Comparison of ENCODE assay signal across 9 mouse cellular contexts in the genomic region with DNA sequence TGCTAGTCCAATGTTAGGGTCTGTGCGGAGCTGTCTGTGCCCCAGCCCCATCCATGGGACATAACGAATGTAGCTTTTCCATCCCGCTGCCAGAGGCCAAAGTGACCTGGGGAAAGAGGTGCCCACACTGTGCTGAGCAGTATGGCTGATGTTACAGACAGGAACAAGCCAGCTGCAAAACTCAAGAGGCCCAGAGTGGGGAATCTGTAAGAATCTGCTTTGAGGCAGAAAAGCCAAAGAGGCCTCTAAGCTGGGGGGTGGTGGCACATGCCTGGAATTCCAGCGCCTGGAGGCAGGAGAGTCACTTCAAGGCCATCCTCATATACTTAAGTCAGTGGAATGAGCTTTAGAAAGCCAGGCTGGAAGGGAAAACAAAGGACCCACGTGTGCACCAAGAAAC. TPM values are rescaled to one million over a fixed set of nuclear protein-coding genes. Genes with fewer than 3 reads are reported as not detected.
DNase-seq lines count a peak whose midpoint lies in the region; ATAC-seq lines count a peak whose summit lies in the region.
"Had no signal": no experiment of that assay in that cellular context is flagged by ENCODE, and none has a peak within 500 bp of the region (broad histone marks: within the 10 kb centered on the region; RNA-seq: fewer than 3 reads in every experiment).

No protein-coding gene starts in this region.

- peak overlapping the region; percentile 62 for H3K9ac ChIP-seq in heart, embryonic 13.5 days
- H3K9ac ChIP-seq in forebrain, embryonic 14.5 days (ENCODE audit: low read length) = peak overlapping the region; percentile 32; the same call in 1 of the 2 replicates

- no peaks in the 10 kb centered on the region for H3K27me3 ChIP-seq in heart, embryonic 13.5 days (replicated peaks)
- H3K27me3 ChIP-seq in forebrain, embryonic 14.5 days (replicated peaks; ENCODE audit: control insufficient read depth, insufficient read depth, low read length) = no peaks in the 10 kb centered on the region

- H3K4me2 ChIP-seq in heart, embryonic 13.5 days = 0 out of 2 replicates have a peak overlapping the region, but pooled peaks have one; percentile 0
- no peak overlapping the region for H3K4me2 ChIP-seq in forebrain, embryonic 14.5 days (ENCODE audit: low read length)

- peak overlapping the region; percentile 91 for H3K27ac ChIP-seq in heart, embryonic 13.5 days (replicated peaks)
- peak overlapping the region; percentile 33; the same call in 1 of the 2 replicates for H3K27ac ChIP-seq in forebrain, embryonic 14.5 days (ENCODE audit: low read depth, low read length)

- no peak for DNase-seq in heart, postnatal 4 days
- peak; percentile 92 for DNase-seq in ES-CJ7 (ENCODE audit: low read depth, low spot score)
- no peak for DNase-seq in forebrain, embryonic 14.5 days (ENCODE audit: low spot score)
- peak; percentile 51 to 84 for DNase-seq in lung, postnatal 4 days
- DNase-seq in right cerebral cortex, adult 2 months (ENCODE audit: low spot score in 2 of 2) = no peak
- no peak for DNase-seq in B cell, adult 2 months
- no peak for DNase-seq in urinary bladder, postnatal 25 days (ENCODE audit: low spot score)
- DNase-seq: cerebellum, adult 11-12 months had no signal

- H3K9me3 ChIP-seq in heart, embryonic 13.5 days = no peaks in the 10 kb centered on the region
- no peaks in the 10 kb centered on the region for H3K9me3 ChIP-seq in forebrain, embryonic 14.5 days (replicated peaks; ENCODE audit: control insufficient read depth, low read length)

- WGBS in heart, embryonic 13.5 days = 28% methylated on average over 5 of the region's 5 CpGs
- 38% methylated on average over 5 of the region's 5 CpGs for WGBS in forebrain, embryonic 14.5 days

- peaks cover 41% of the 10 kb centered on the region for H3K36me3 ChIP-seq in heart, embryonic 13.5 days
- H3K36me3 ChIP-seq in forebrain, embryonic 14.5 days (ENCODE audit: control insufficient read depth, insufficient read depth, low read length) = peaks cover 12% of the 10 kb centered on the region; the same call in 1 of the 2 replicates

- H3K4me1 ChIP-seq in heart, embryonic 13.5 days = peaks cover 21% of the 10 kb centered on the region
- no peaks in the 10 kb centered on the region for H3K4me1 ChIP-seq in forebrain, embryonic 14.5 days (ENCODE audit: control insufficient read depth, insufficient read depth, low read length)

- H3K4me3 ChIP-seq in heart, embryonic 13.5 days = no peak overlapping the region
- no peak overlapping the region for H3K4me3 ChIP-seq in forebrain, embryonic 14.5 days (ENCODE audit: low read depth, low read length)

- peak; percentile 31; the same call in 1 of the 2 replicates for ATAC-seq in heart, embryonic 13.5 days (ENCODE audit: extremely low read depth, insufficient number of reproducible peaks, low FRiP score, low TSS enrichment)
- no peak for ATAC-seq in forebrain, embryonic 14.5 days

RNA-seq across cellular contexts. Expression of gene Pole4, which starts 18.2 kb away (rescaled TPM):
- polyA plus RNA-seq in heart, embryonic 13.5 days (2015; fragmentation: Nextera tagmentation; extraction: Ambion mirVana) = 82.5 and 97.5 TPM in 2 replicates
- 10 to 100 TPM; 47.0 to 47.2 TPM for total RNA-seq in heart, postnatal 4 days (2021)
- polyA plus RNA-seq in forebrain, embryonic 14.5 days (2014; fragmentation: Nextera tagmentation; extraction: Ambion mirVana) = 126 and 134 TPM in 2 replicates

RNA-seq across cellular contexts. Expression of gene Hk2, which starts 50.9 kb away (rescaled TPM):
- 28.9 and 36.2 TPM in 2 replicates for polyA plus RNA-seq in heart, embryonic 13.5 days (2015; fragmentation: Nextera tagmentation; extraction: Ambion mirVana)
- 10 to 100 TPM; 86.8 to 96.6 TPM for total RNA-seq in heart, postnatal 4 days (2021)
- 4.9 and 5.5 TPM in 2 replicates for polyA plus RNA-seq in forebrain, embryonic 14.5 days (2014; fragmentation: Nextera tagmentation; extraction: Ambion mirVana)

Comparison
In these comparisons a context has a peak if more than half of its experiments do, and no peak if none do; other contexts are left out.
1. DNase-seq: peak in ES-CJ7 (single experiment) and lung, postnatal 4 days (2 of 2); none in heart, postnatal 4 days (single experiment), forebrain, embryonic 14.5 days (single experiment), right cerebral cortex, adult 2 months (0 of 2), B cell, adult 2 months (0 of 2) and urinary bladder, postnatal 25 days (single experiment).